Mouse (Mus musculus): ENCODE data around the gene Sgpl1. TPM values are rescaled to one million over a fixed set of nuclear protein-coding genes. Genes with fewer than 3 reads are reported as not detected.

Sgpl1 gene
- polyA plus RNA-seq, 1 experiment from 2014 or later = 41.7 TPM

DNA sequence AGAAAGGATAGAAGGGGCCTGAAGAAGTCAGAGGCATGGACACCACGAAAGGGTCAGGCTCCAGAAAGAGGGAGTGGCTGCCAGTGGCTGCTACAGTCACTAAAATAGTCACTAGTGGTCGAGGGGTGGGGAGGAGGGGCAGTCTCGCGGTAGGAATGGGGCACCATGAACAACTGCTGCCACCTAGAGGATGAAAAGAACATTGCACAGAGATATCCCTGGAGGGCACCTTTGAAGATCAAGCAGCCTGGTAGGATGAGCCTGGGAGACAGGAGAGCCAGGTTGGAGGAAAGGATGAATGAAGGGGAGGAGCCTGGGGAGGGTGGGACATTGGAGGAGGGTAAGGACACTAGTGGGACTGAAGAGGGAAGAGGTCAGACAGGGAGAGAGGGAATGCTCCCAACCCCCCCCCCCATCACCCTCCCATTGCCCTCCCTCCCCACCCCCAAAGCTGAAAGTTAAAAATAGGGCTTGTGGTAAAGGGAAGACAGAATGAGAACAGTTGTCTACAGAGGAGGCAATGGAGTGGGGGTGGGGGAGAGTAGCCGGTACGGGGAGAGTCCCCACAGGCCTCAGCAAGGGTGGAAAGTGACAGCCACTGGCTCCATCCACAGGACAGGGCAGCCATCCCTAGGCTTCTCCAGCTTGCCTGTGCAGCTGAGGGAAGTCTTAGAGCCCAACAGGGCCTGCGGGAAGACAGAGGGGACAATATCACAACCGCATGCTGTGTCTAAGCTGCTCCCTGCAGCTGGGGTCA, 78.9 kb downstream of the Sgpl1 start:
- peak; percentile 87 for DNase-seq (ENCODE audit: low spot score)
- Histone ChIP-seq H3K36me3 (no peaks in the 10 kb centered on the region), H3K27me3 (ENCODE audit: insufficient read depth, poor library complexity, severe bottlenecking) (no peaks in the 10 kb centered on the region), H3K4me3 (peak overlapping the region; percentile 46), H3K4me1 (peaks cover 49% of the 10 kb centered on the region), H3K9me3 (no peaks in the 10 kb centered on the region), H3K27ac (peak overlapping the region; percentile 84)
- WGBS = 3% methylated on average over 8 of the region's 8 CpGs

DNA sequence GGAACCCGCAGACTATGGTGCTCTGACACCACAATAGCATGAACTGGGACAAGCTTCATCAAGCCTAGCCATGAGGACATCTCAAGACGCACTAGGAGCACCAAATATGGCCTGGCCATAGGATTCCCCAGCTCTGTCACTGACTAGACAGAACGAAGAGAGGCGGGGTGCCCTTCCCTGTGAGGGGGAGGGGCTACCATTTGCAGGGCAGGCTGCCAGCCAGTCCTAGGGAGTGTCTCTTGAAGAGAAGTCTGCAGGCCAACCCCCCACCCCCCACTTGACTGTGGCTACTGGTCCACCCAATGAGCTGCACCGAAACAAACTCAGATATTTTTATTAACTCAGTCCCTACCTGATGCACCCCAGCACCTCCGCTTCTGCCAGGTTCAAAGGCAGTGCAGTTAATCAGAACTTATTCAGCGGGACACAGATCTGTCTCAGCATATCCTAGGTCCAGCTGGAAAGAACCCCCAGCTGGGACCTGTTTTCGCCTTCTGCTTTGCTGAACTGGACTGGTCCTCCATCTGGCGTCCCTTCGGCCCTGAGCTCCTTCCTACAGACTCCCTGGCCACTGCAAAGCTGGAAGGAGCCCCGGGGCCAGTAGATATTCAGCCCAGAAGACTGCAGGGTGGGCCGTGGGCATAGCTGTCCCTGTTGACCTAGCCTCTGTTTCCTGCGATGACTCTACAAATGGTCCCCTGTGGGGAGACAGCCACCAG, 82.1 kb downstream of the Sgpl1 start:
- no peaks in the 10 kb centered on the region for H3K9me3 ChIP-seq
- DNase-seq (ENCODE audit: low spot score) = peak; percentile 83
- 56% methylated on average over 13 of the region's 13 CpGs for WGBS
- no peaks in the 10 kb centered on the region for H3K27me3 ChIP-seq (ENCODE audit: insufficient read depth, poor library complexity, severe bottlenecking)
- no peaks in the 10 kb centered on the region for H3K36me3 ChIP-seq
- peaks cover 45% of the 10 kb centered on the region for H3K4me1 ChIP-seq
- peak overlapping the region; percentile 77; the same call in 1 of the 2 replicates for H3K27ac ChIP-seq
- H3K4me3 ChIP-seq = peak overlapping the region; percentile 38

DNA sequence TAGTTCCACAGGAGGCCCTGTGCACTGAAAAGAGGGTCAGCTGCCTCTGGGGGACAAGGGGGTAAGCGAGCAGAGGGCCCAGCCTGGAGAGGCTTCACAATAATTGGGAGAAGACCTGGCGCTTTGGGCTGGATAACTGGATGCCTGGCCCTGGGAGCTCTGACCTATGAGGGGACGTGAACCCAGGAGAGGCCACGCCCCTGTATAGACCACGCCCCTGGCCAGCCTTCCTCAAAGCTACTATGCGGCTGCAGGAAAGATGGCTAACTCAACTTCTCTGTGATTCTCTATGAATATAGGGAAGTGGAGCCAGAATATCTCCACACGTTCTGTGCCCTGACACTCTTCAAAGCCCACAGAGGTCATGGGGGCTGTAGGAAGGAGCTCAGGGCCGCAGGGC, 82.9 kb downstream of the Sgpl1 start:
- H3K36me3 ChIP-seq = no peaks in the 10 kb centered on the region
- H3K27ac ChIP-seq = peak overlapping the region; percentile 77
- H3K9me3 ChIP-seq = no peaks in the 10 kb centered on the region
- H3K4me1 ChIP-seq = peaks cover 47% of the 10 kb centered on the region
- H3K27me3 ChIP-seq (ENCODE audit: insufficient read depth, poor library complexity, severe bottlenecking) = no peaks in the 10 kb centered on the region
- 8% methylated on average over 8 of the region's 8 CpGs for WGBS
- peak; percentile 86 for DNase-seq (ENCODE audit: low spot score)
- H3K4me3 ChIP-seq = peak overlapping the region; percentile 38

DNA sequence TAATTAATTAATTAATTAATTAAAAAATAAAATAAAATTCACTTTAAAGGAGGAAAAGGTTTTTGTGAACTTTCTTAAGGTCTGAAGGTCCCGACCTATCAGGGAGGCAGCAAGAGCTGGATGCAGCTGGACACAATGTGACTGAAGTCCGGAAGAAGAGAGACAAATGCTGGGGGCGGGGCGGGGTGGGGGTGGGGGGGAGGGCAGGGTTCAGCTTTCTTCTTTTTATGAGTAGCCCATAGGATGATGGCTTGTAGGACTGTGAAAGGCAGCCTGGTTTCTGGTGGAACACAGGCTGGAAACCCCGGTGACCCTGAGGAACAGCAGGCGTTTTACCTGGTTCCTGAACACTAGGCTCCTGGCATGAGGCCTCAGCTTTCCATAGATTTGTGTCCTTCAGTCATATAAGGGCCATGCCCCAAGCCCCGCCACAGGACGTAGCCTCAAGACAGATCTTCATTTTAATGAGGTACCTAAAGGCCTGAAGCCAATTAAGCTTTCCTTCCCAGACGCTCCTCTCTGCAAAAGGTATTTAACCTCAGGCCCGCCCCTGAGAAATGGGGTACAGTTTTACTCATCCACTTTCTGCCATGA, 84.1 kb downstream of the Sgpl1 start:
- H3K4me3 ChIP-seq = no peak overlapping the region
- 0 out of 2 replicates have a peak overlapping the region, but pooled peaks have one; percentile 77 for H3K27ac ChIP-seq
- 78% methylated on average over 10 of the region's 10 CpGs for WGBS
- H3K9me3 ChIP-seq = no peaks in the 10 kb centered on the region
- peaks cover 38% of the 10 kb centered on the region for H3K4me1 ChIP-seq
- no peak for DNase-seq (ENCODE audit: low spot score)
- no peaks in the 10 kb centered on the region for H3K27me3 ChIP-seq (ENCODE audit: insufficient read depth, poor library complexity, severe bottlenecking)
- no peaks in the 10 kb centered on the region for H3K36me3 ChIP-seq

DNA sequence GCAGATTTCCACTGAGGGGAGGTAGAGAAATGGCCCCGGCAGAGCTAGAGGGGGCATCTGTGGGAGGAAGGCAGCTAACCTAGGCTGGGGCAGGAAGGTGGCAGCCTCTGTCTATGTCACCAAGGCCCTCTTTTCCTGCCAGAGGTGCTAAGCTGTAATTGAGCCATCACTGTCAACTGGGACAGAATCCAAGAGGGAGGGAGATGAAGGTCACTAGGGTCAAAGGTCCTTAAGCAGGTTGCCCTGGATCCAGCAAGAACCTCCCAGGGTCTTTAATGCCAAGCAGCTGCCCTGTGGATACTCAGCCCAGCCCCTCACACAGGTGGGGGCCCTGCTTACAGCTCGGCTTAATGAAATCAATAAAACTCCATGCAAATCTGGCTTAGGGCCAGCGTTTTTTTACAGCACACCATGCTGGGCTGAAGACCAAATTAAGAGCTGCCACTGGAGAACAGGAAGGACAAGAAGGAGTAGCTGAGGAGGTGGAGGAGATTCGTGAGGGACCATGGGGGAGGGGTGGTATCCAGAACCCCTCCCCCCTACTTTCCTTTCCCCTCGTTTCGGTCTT, 87.9 kb downstream of the Sgpl1 start:
- Histone ChIP-seq H3K9me3 (peaks cover 5% of the 10 kb centered on the region; the same call in 1 of the 2 replicates), H3K4me3 (no peak overlapping the region), H3K4me1 (peaks cover 14% of the 10 kb centered on the region), H3K27ac (no peak overlapping the region), H3K27me3 (ENCODE audit: insufficient read depth, poor library complexity, severe bottlenecking) (no peaks in the 10 kb centered on the region), H3K36me3 (no peaks in the 10 kb centered on the region)
- no peak for DNase-seq (ENCODE audit: low spot score)
- WGBS = 42% methylated on average over 6 of the region's 6 CpGs

DNA sequence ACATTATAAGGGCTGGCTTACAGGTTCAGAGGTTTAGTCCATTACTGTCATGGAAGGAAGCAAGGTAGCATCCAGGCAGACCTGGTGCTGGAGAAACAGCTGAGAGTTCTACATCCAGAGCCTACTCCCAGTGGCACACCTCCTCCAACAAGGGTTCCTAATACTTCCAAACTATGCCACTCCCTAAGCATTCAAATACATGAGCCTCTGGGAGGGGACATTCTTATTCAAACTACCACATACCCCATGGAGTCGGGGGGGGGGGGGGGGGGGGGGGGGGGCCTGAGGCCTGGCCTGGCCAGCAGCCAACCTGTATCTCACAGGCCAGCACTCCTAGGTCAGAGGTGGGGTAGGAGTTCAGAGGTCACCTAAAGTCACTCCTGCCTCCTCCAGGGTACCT, 88.4 kb downstream of the Sgpl1 start:
- no CpG with 5 or more reads among the region's 1 CpGs for WGBS

DNA sequence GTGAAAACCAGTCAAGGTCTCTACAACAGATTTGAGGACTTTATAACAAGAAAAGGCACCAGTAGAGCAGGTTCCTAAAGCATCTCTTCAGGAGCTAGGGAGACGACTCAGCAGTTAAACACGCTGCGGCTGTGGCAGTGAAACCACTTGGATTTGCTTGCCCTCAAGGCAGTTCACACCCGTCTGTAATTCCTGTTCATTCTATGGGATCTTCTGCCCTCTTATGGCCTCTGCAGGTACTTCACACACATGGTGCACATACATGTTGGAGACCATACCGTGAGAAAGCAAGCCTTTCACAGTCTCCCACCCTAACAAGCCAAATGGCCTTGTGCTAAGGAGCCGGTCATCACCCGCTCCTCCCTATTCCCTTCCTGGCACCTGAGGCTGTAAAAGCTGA, 90.8 kb downstream of the Sgpl1 start:
- no peaks in the 10 kb centered on the region for H3K36me3 ChIP-seq
- no peak for DNase-seq (ENCODE audit: low spot score)
- peaks cover 5% of the 10 kb centered on the region; the same call in 1 of the 2 replicates for H3K9me3 ChIP-seq
- H3K27ac ChIP-seq = no peak overlapping the region
- peaks cover 7% of the 10 kb centered on the region for H3K4me1 ChIP-seq
- no peak overlapping the region for H3K4me3 ChIP-seq
- peaks cover 7% of the 10 kb centered on the region; the same call in 1 of the 2 replicates for H3K27me3 ChIP-seq (ENCODE audit: insufficient read depth, poor library complexity, severe bottlenecking)
- 93% methylated on average over 7 of the region's 7 CpGs for WGBS

More for the DNA sequence above, 88.4 kb downstream of the Sgpl1 start:
- no peaks in the 10 kb centered on the region for H3K36me3 ChIP-seq
- H3K4me3 ChIP-seq = no peak overlapping the region
- no peak for DNase-seq (ENCODE audit: low spot score)
- H3K9me3 ChIP-seq = peaks cover 5% of the 10 kb centered on the region; the same call in 1 of the 2 replicates
- no peak overlapping the region for H3K27ac ChIP-seq
- peaks cover 11% of the 10 kb centered on the region for H3K4me1 ChIP-seq
- no peaks in the 10 kb centered on the region for H3K27me3 ChIP-seq (ENCODE audit: insufficient read depth, poor library complexity, severe bottlenecking)

DNA sequence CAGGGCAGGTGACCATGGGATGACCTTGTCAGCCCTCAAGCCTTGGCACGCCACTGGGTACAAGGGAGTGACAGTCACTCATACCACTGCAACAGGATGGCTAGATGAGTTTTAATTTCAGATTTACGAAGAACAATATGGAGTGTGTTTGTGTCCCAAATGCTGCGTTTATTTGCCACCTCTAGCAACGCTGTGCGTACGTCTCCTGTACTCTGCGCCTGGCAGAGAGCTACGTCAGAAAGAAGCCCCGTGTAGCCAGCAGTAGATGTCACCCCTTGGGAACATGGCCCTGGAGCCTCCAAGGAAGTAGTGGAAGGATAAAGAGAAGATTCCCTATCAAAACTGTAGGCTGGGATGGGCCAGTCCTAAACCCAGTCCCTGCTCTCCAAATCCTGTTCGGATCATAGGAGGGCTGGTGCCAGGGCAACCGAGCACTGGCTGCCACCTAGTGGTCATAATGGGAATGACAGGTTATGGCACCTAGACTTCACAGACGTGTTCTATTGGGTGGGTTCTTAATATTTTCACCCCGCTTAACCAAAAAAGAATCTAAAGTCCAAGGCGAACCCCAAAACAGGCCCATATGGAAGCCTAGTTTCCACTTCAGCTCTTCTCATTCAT, 95.4 kb downstream of the Sgpl1 start:
- 0 out of 2 replicates have a peak, but pooled peaks cover 4% of the 10 kb centered on the region for H3K4me1 ChIP-seq
- 59% methylated on average over 14 of the region's 14 CpGs for WGBS
- no peak for DNase-seq (ENCODE audit: low spot score)
- peaks cover 18% of the 10 kb centered on the region for H3K27me3 ChIP-seq (ENCODE audit: insufficient read depth, poor library complexity, severe bottlenecking)
- no peak overlapping the region for H3K4me3 ChIP-seq
- H3K27ac ChIP-seq = no peak overlapping the region
- H3K36me3 ChIP-seq = no peaks in the 10 kb centered on the region
- H3K9me3 ChIP-seq = peaks cover 5% of the 10 kb centered on the region; the same call in 1 of the 2 replicates

Small RNAs within 50 kb of the gene (microRNA-seq; reads per million reads assigned to microRNA genes)
- gene Gm44308 = not detected

Other genes starting within 250 kb of the Sgpl1 start
- gene Pcbd1, start 58.4 kb downstream of the Sgpl1 start, polyA plus RNA-seq (2016; fragmentation: Nextera tagmentation; extraction: Ambion mirVana) = 63.1 and 69.7 TPM in 2 replicates
- not detected in 2 replicates for gene Tbata, start 24.3 kb upstream of the Sgpl1 start, polyA plus RNA-seq (2016; fragmentation: Nextera tagmentation; extraction: Ambion mirVana)
- gene Adamts14, start 125.7 kb upstream of the Sgpl1 start, polyA plus RNA-seq (2016; fragmentation: Nextera tagmentation; extraction: Ambion mirVana) = 0.74 and 0.90 TPM in 2 replicates
- gene Prf1, start 150.1 kb upstream of the Sgpl1 start, polyA plus RNA-seq (2016; fragmentation: Nextera tagmentation; extraction: Ambion mirVana) = not detected in 2 replicates
- gene Pald1, start 235.8 kb upstream of the Sgpl1 start, polyA plus RNA-seq (2016; fragmentation: Nextera tagmentation; extraction: Ambion mirVana) = 34.2 and 40.8 TPM in 2 replicates

Measured in heart, embryonic 10.5 days (tissue).